24 mouse cellular contexts compared by ENCODE assay signal in genomic region chr14:20460216-20460615, GRCm38 (mm10). TPM values are rescaled to one million over a fixed set of nuclear protein-coding genes. Genes with fewer than 3 reads are reported as not detected.
A peak's percentile ranks its signal among the peaks of the same experiment; 100 is the strongest.
DNase-seq lines count a peak whose midpoint lies in the region; TF ChIP-seq lines count a peak whose summit lies in the region.
"Had no signal": no experiment of that assay in that cellular context is flagged by ENCODE, and none has a peak within 500 bp of the region (broad histone marks: within the 10 kb centered on the region; RNA-seq: fewer than 3 reads in every experiment).

No protein-coding gene starts in this region.

- WGBS in embryonic facial prominence, embryonic 10.5 days: 74% methylated on average over 14 of the region's 14 CpGs

- peak; percentile 21; the same call in 1 of the 2 replicates for TF ChIP-seq CTCF in layer of hippocampus, adult 2 months (conservative IDR thresholded peaks at IDR 0.05)

- no peak overlapping the region for H3K4me3 ChIP-seq in layer of hippocampus, adult 2 months
- no peak overlapping the region for H3K4me3 ChIP-seq in embryonic facial prominence, embryonic 10.5 days
- H3K4me3 ChIP-seq: erythroblast, embryonic 14.5 days; forebrain, embryonic 10.5 days; forebrain, embryonic 15.5 days; heart, embryonic 10.5 days; hindbrain, embryonic 13.5 days had no signal

- DNase-seq in cerebellum, postnatal 10 days: peak; percentile 18 to 22
- no peak for DNase-seq in cerebellum, postnatal 25 days
- no peak for DNase-seq in layer of hippocampus, adult 2 months (ENCODE audit: low spot score in 2 of 2)
- no peak for DNase-seq in layer of hippocampus, adult 9-10 months (ENCODE audit: low spot score)
- peak; percentile 17 for DNase-seq in embryonic facial prominence, embryonic 10.5 days (ENCODE audit: low spot score)
- no peak for DNase-seq in frontal cortex, postnatal 14 days (ENCODE audit: low spot score in 2 of 2)
- DNase-seq in right cerebral cortex, postnatal 25 days: no peak
- DNase-seq: adrenal gland, postnatal 10 days; B cell, adult 2 months; cerebellum, adult 18-20 months; cerebellum, adult 9-11 months; embryo, embryonic 11 days; gastrocnemius, postnatal 36 days; heart, adult 18-20 months; heart, postnatal 10 days; kidney, adult 11 months had no signal

- no peaks in the 10 kb centered on the region for H3K27me3 ChIP-seq in embryonic facial prominence, embryonic 10.5 days (replicated peaks; ENCODE audit: low read depth, poor library complexity, severe bottlenecking)
- H3K27me3 ChIP-seq: forebrain, embryonic 15.5 days; hindbrain, embryonic 13.5 days had no signal

- H3K4me1 ChIP-seq in embryonic facial prominence, embryonic 10.5 days: no peaks in the 10 kb centered on the region
- H3K4me1 ChIP-seq: forebrain, embryonic 10.5 days; forebrain, embryonic 15.5 days; heart, embryonic 10.5 days; hindbrain, embryonic 13.5 days had no signal

- H3K9me3 ChIP-seq in embryonic facial prominence, embryonic 10.5 days: no peaks in the 10 kb centered on the region
- H3K9me3 ChIP-seq: forebrain, embryonic 10.5 days; forebrain, embryonic 15.5 days; G1E; heart, embryonic 10.5 days; hindbrain, embryonic 13.5 days had no signal

- peak overlapping the region; percentile 49 for H3K27ac ChIP-seq in layer of hippocampus, adult 2 months
- H3K27ac ChIP-seq in embryonic facial prominence, embryonic 10.5 days (replicated peaks): no peak overlapping the region
- H3K27ac ChIP-seq: forebrain, embryonic 10.5 days; forebrain, embryonic 15.5 days; heart, embryonic 10.5 days; hindbrain, embryonic 13.5 days; hindbrain, postnatal 0 days had no signal

- peaks cover 74% of the 10 kb centered on the region for H3K36me3 ChIP-seq in embryonic facial prominence, embryonic 10.5 days (replicated peaks)

RNA-seq across cellular contexts. Expression of gene Cfap70, which starts 8.2 kb away (rescaled TPM):
- 1 to 10 TPM in 1 of 2 experiments, under 1 TPM in 1; 0.51 to 1.4 TPM for total RNA-seq in layer of hippocampus, adult 2 months (2021)
- polyA plus RNA-seq in embryonic facial prominence, embryonic 10.5 days (2016; fragmentation: Nextera tagmentation; extraction: Ambion mirVana): 0.47 and 1.1 TPM in 2 replicates
- total RNA-seq: G1E had no signal
- polyA plus RNA-seq: CD4-positive, CD25-positive, alpha-beta regulatory T cell, adult 4 months; erythroblast, embryonic 14.5 days; G1E had no signal

RNA-seq across cellular contexts. Expression of gene Anxa7, which starts 19.7 kb away (rescaled TPM):
- 10 to 100 TPM; 69.0 to 69.6 TPM for total RNA-seq in layer of hippocampus, adult 2 months (2021)
- 22.7 and 27.0 TPM in 2 replicates for polyA plus RNA-seq in embryonic facial prominence, embryonic 10.5 days (2016; fragmentation: Nextera tagmentation; extraction: Ambion mirVana)

RNA-seq across cellular contexts. Expression of gene Mss51, which starts 36.5 kb away (rescaled TPM):
- 1 to 10 TPM; 1.0 to 1.3 TPM for total RNA-seq in layer of hippocampus, adult 2 months (2021)
- polyA plus RNA-seq in embryonic facial prominence, embryonic 10.5 days (2016; fragmentation: Nextera tagmentation; extraction: Ambion mirVana): 0.67 and 1.3 TPM in 2 replicates

Comparison
In these comparisons a context has a peak if more than half of its experiments do, and no peak if none do; other contexts are left out.
1. DNase-seq: peak in cerebellum, postnatal 10 days (2 of 2) and embryonic facial prominence, embryonic 10.5 days (single experiment); none in cerebellum, postnatal 25 days (0 of 2), layer of hippocampus, adult 2 months (0 of 2), layer of hippocampus, adult 9-10 months (single experiment), frontal cortex, postnatal 14 days (0 of 2) and right cerebral cortex, postnatal 25 days (single experiment).